Mouse (Mus musculus) embryo, embryonic 10 days (tissue): ENCODE measurements around the gene Gm6164.
"Not testable (repeated sequence)": the region's sequence is repeated elsewhere in the genome, so short reads cannot be mapped to it uniquely, and the experiment has no call there.

Experiments used
- DNase-seq: peaks from one replicate; pipeline ENCODE4 v3.0.0-alpha.2; 2015; ENCODE audit warnings: low spot score

Gene Gm6164

DNA sequence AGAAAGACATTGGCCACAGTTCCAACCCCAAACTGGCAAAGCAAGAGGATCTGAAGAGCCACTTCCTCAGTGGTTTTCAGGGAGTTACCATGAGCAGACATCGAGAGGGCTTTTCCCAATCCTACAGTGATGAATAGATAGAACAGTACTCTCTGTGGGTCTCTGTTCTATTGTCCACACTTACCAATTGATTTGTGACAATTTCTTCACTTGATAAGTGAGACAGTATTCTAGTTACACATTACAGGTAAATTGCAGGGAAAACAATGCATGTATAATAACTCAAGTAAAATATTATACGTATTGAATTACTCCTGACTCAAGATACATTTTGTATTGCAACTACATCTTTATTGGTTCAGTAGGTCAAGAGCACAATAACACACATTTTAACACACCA lies at the start of gene Gm6164:
TSS of gene Gm6164 (minus strand) at position 101 of the 400 bp plus-strand sequence.
- DNase-seq, result not testable (repeated sequence)

- DNase-seq, result not testable (repeated sequence)
Measured at GRCm38 (mm10) chr7:20233728-20234127, 28.3 kb upstream of the Gm6164 start, which contains the start of gene Gm4498. Gm4498 (minus strand) TSS chr7:20233828.

- not testable (repeated sequence) for DNase-seq
Measured at GRCm38 (mm10) chr7:20193410-20193809, 12.0 kb downstream of the Gm6164 start, which contains the start of gene Vmn1r95. Vmn1r95 (plus strand) TSS chr7:20193710.

- DNase-seq, result not testable (repeated sequence)
Measured at GRCm38 (mm10) chr7:20168277-20168676, 37.1 kb downstream of the Gm6164 start, which contains the start of gene Vmn1r94. Vmn1r94 (minus strand) TSS chr7:20168377.
